Mouse (Mus musculus) MEL (cell line): Measurements from ENCODE around the gene Aox4. TPM values are rescaled to one million over a fixed set of nuclear protein-coding genes. Genes with fewer than 3 reads are reported as not detected.

ENCODE experiments used
- DNase-seq: peaks from one replicate; pipeline ENCODE4 v3.0.0; 2011; ENCODE audit warnings: low read depth, low spot score
- H3K27ac ChIP-seq: 2 replicates; pipeline ENCODE4 v1.5.1; 2012; ENCODE audit warnings: low read depth, mild to moderate bottlenecking, control low read depth, low read length, moderate library complexity; ENCODE audit not compliant: control insufficient read depth
- H3K27me3 ChIP-seq, 2 experiments: fragments of 150-350 bp in 1 of 2; sonication (generic) in 1 of 2; 2 replicates each; pipeline ENCODE4 v1.6.1; 2012; ENCODE audit warnings: low read length in 2 of 2, mild to moderate bottlenecking in 2 of 2, improper control_type of control experiment in 1 of 2, moderate library complexity in 1 of 2; ENCODE audit not compliant: insufficient read depth in 2 of 2, control insufficient read depth in 1 of 2
- H3K36me3 ChIP-seq, 2 experiments: 2 replicates each; pipeline ENCODE4 v1.6.1; 2012 to 2014; ENCODE audit warnings: low read length in 2 of 2, improper control_type of control experiment in 1 of 2, inconsistent platforms in 1 of 2, mild to moderate bottlenecking in 1 of 2; ENCODE audit not compliant: insufficient read depth in 2 of 2, control insufficient read depth in 1 of 2
- H3K4me1 ChIP-seq, 2 experiments: fragments of 150-350 bp in 1 of 2; sonication (generic) in 1 of 2; 2 replicates each; pipeline ENCODE4 v1.6.1; 2012; ENCODE audit warnings: low read length in 2 of 2, improper control_type of control experiment in 1 of 2, mild to moderate bottlenecking in 1 of 2; ENCODE audit not compliant: insufficient read depth in 2 of 2, control insufficient read depth in 1 of 2
- H3K4me3 ChIP-seq, 2 experiments: fragments of 150-350 bp in 1 of 2; sonication (generic) in 1 of 2; 2 replicates each; pipeline ENCODE4 v1.5.1; 2012; ENCODE audit warnings: low read depth in 2 of 2, low read length in 2 of 2, mild to moderate bottlenecking in 2 of 2, moderate library complexity in 2 of 2, control low read depth in 1 of 2, improper control_type of control experiment in 1 of 2; ENCODE audit not compliant: control insufficient read depth in 1 of 2, insufficient read depth in 1 of 2
- H3K79me2 ChIP-seq: 2 replicates; pipeline ENCODE4 v1.6.1; 2012; ENCODE audit warnings: mild to moderate bottlenecking, low read length, moderate library complexity; ENCODE audit not compliant: control insufficient read depth, poor library complexity, insufficient read depth
- H3K9ac ChIP-seq: 2 replicates; pipeline ENCODE4 v1.6.1; 2012; ENCODE audit warnings: low read depth, mild to moderate bottlenecking, control low read depth, low read length, moderate library complexity; ENCODE audit not compliant: control insufficient read depth, poor library complexity, severe bottlenecking
- H3K9me3 ChIP-seq: fragments of 150-350 bp; sonication (generic); replicated peaks from 2 replicates; pipeline ENCODE4 v1.6.1; 2012; ENCODE audit warnings: mild to moderate bottlenecking, low read length, improper control_type of control experiment, moderate library complexity; ENCODE audit not compliant: insufficient read depth
- CHD1 ChIP-seq: IDR thresholded peaks from 2 replicates; pipeline ENCODE4 v1.6.1; 2012; ENCODE audit warnings: low read depth, mild to moderate bottlenecking, inconsistent platforms, low read length, improper control_type of control experiment
- CTCF ChIP-seq, 3 experiments: IDR thresholded peaks in 2 of 3; conservative IDR thresholded peaks in 1 of 3; 2 replicates each; pipeline ENCODE4 v1.5.1; 2011 to 2012; ENCODE audit warnings: low read length in 3 of 3, low read depth in 2 of 3, mild to moderate bottlenecking in 2 of 3, improper control_type of control experiment in 1 of 3, inconsistent platforms in 1 of 3, mixed read lengths in 1 of 3, moderate library complexity in 1 of 3; ENCODE audit not compliant: control insufficient read depth in 1 of 3, insufficient read depth in 1 of 3, poor library complexity in 1 of 3, severe bottlenecking in 1 of 3
- MAFK ChIP-seq: IDR thresholded peaks from 2 replicates; pipeline ENCODE4 v1.6.1; 2011; ENCODE audit warnings: low read depth, mild to moderate bottlenecking, low read length, improper control_type of control experiment, borderline replicate concordance
- MAZ ChIP-seq: IDR thresholded peaks from 2 replicates; pipeline ENCODE4 v1.6.1; 2012; ENCODE audit warnings: low read depth, mild to moderate bottlenecking, inconsistent platforms, low read length, improper control_type of control experiment
- MYB ChIP-seq: IDR thresholded peaks from 2 replicates; pipeline ENCODE4 v1.6.1; 2011; ENCODE audit warnings: mild to moderate bottlenecking, low read depth, low read length, improper control_type of control experiment
- NELFE ChIP-seq: IDR thresholded peaks from 2 replicates; pipeline ENCODE4 v1.6.1; 2011; ENCODE audit warnings: low read depth, low read length, improper control_type of control experiment
- RAD21 ChIP-seq: IDR thresholded peaks from 2 replicates; pipeline ENCODE4 v1.6.1; 2011; ENCODE audit warnings: mild to moderate bottlenecking, low read depth, low read length, improper control_type of control experiment
- SIN3A ChIP-seq: IDR thresholded peaks from 2 replicates; pipeline ENCODE4 v1.6.1; 2012; ENCODE audit warnings: low read length, improper control_type of control experiment, inconsistent platforms
- SMC3 ChIP-seq: IDR thresholded peaks from 2 replicates; pipeline ENCODE4 v1.6.1; 2011; ENCODE audit warnings: low read depth, low read length, improper control_type of control experiment
- TAL1 ChIP-seq: IDR thresholded peaks from 2 replicates; pipeline ENCODE4 v1.6.1; 2012; ENCODE audit warnings: mild to moderate bottlenecking, inconsistent platforms, low read length, moderate library complexity, mixed read lengths
- TBP ChIP-seq: IDR thresholded peaks from 2 replicates; pipeline ENCODE4 v1.8.0; 2011; ENCODE audit warnings: low read depth, low read length, improper control_type of control experiment
- USF1 ChIP-seq: IDR thresholded peaks from 2 replicates; pipeline ENCODE4 v1.6.1; 2014; ENCODE audit warnings: low read depth, mild to moderate bottlenecking, inconsistent platforms, low read length, improper control_type of control experiment, moderate library complexity
- ZC3H11A ChIP-seq: IDR thresholded peaks from 2 replicates; pipeline ENCODE4 v1.6.1; 2012; ENCODE audit warnings: low read depth, mild to moderate bottlenecking, inconsistent platforms, low read length, improper control_type of control experiment
- ZKSCAN1 ChIP-seq: IDR thresholded peaks from 2 replicates; pipeline ENCODE4 v1.6.1; 2012; ENCODE audit warnings: low read depth, mild to moderate bottlenecking, inconsistent platforms, low read length, improper control_type of control experiment, moderate library complexity
- polyA plus RNA-seq, 2 experiments: library from polyadenylated mRNA; stranded (reverse) in 1 of 2; unstranded in 1 of 2; fragments of >175 nt in 1 of 2; fragments of >200 nt in 1 of 2; gene quantifications; 2 replicates each; pipeline versions ENCODE4 v1.2.1 to v1.2.4; 2012; ENCODE audit warnings: low replicate concordance in 2 of 2, low read depth in 1 of 2; ENCODE audit not compliant: insufficient read length in 2 of 2, insufficient read depth in 1 of 2, missing spikeins in 1 of 2
- total RNA-seq: library from RNA; depleted of rRNA; stranded (reverse); fragments of 300-350 nt; gene quantifications from 2 replicates; pipeline ENCODE4 v1.2.3, GENCODE M21; 2012

Aox4 gene
- total and polyA plus RNA-seq, 3 experiments: not detected

DNA sequence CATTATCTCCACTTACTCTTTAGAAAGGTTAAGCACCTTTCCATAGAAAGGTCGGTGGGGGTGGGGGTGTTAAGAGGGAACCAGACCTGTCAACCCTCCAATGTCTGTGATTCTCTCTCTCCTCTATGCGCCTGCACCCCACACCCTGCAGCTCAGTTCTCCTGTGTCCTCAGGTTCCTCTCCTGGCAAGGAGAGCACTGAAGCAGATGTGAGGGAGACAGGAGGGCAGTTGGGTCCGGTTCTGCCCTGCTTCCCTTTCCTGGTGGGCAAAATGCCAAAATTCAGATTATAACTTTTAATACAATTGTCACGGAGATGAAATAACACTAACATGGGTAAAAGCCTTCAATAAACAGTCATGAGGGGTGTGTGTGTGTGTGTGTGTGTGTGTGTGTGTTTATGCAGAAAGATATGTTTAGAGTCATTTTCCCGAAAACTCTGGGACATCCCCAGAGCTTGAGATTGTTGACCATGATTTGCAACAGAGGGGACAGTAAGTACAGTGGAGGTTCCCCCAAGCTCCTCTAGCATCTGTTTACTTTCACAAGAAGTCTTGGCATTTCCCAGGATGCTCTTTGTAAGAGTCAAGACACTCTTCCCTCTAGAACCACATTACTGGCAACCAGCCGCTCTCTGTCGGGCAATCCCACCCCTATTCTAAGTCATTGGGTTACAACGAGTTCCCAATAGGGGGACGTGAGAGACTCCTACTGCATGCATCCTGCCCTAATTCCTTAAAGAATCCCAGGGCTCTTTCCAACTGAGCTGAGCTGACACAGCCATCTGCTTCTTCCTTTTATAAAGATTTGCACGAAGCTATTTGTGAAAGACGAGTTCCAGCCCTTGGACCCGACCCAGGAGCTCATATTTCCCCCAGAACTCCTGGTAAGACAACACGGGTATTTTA, 81.5 kb downstream of the Aox4 start:
- Histone ChIP-seq H3K27me3 (peaks cover 0 to 6% of the 10 kb centered on the region in 2 experiments; a peak in 2 of 4 replicates), H3K9me3 (no peaks in the 10 kb centered on the region), H3K27ac (no peak overlapping the region), H3K9ac (no peak overlapping the region), H3K4me1 (no peaks in the 10 kb centered on the region), H3K79me2 (no peaks in the 10 kb centered on the region), H3K4me3 (no peak overlapping the region), H3K36me3 (no peaks in the 10 kb centered on the region)
- TF ChIP-seq NELFE: no peak
- no peak for TF ChIP-seq USF1
- no peak for TF ChIP-seq MAZ
- no peak for TF ChIP-seq MYB
- no peak for TF ChIP-seq TAL1
- TF ChIP-seq CHD1: no peak
- TF ChIP-seq SIN3A: no peak
- TF ChIP-seq ZKSCAN1: no peak
- no peak for DNase-seq

DNA sequence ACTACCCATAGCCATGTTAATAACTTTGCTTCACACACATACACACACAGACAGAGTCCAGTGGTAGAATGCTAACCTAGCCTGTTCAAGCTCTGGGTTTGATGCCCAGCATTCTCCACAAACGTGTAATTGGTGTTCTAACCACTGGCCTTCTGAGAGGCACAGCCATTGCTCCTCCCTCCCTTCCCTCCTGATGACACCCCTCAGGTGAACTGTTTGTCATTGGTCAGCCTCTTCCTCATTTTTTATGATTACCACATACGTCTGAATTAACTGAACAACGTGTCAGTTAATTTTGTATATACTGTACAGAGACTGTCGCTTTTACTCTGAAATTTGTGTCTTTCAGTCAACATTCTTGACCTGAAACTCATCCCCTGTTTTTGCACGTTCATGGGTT, 84.5 kb downstream of the Aox4 start:
- no peak for TF ChIP-seq MAFK
- no peak for TF ChIP-seq NELFE
- Histone ChIP-seq H3K36me3 (no peaks in the 10 kb centered on the region), H3K9ac (no peak overlapping the region), H3K4me1 (no peaks in the 10 kb centered on the region), H3K9me3 (no peaks in the 10 kb centered on the region), H3K79me2 (no peaks in the 10 kb centered on the region), H3K27ac (no peak overlapping the region), H3K4me3 (no peak overlapping the region), H3K27me3 (peaks cover 0 to 2% of the 10 kb centered on the region in 2 experiments; a peak in 1 of 4 replicates)
- no peak for DNase-seq

DNA sequence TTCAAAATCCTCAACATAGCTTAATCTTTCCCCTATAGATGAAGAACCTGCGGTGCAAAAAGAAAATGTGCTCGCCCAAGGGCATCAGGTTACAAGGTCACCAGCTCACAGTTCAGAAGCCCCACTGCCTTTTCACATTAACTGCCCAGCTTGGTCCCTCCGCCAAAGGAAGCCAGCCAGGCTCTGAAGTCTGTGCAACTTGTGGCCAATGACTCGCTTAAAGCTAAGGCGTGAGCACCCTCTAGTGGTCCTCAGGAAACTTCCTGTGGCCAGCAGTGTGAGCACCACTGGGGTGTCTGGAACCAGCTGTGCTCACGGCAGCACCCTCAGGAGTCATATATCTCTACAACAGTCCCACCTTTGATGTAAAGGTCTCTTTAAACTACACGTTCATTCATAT, 86.1 kb downstream of the Aox4 start:
- H3K4me3 ChIP-seq: peak overlapping the region in 1 of 2 experiments; percentile 20; a peak in 2 of 4 replicates
- no peaks in the 10 kb centered on the region for H3K4me1 ChIP-seq
- peak; percentile 94 for DNase-seq
- TF ChIP-seq MAZ (no peak), TBP (no peak), SMC3 (peak; percentile 88), CTCF (IDR thresholded peaks at IDR 0.05 in 2 of 3, conservative IDR thresholded peaks at IDR 0.05 in 1 of 3; ENCODE audit: control insufficient read depth in 1 of 3, insufficient read depth in 1 of 3, low read depth in 2 of 3, low read length in 3 of 3, poor library complexity in 1 of 3, severe bottlenecking in 1 of 3) (peak; percentile 83 to 91 (median 89)), RAD21 (peak; percentile 92), ZC3H11A (peak; percentile 81), SIN3A (0 out of 2 replicates have a peak, but pooled peaks have one; percentile 10)
- TF ChIP-seq, all 39 proteins: peak for 5
- no peaks in the 10 kb centered on the region for H3K9me3 ChIP-seq
- no peaks in the 10 kb centered on the region for H3K27me3 ChIP-seq
- no peaks in the 10 kb centered on the region for H3K36me3 ChIP-seq
- no peaks in the 10 kb centered on the region for H3K79me2 ChIP-seq
- H3K27ac ChIP-seq: no peak overlapping the region
- 0 out of 2 replicates have a peak overlapping the region, but pooled peaks have one; percentile 21 for H3K9ac ChIP-seq
